Mouse (Mus musculus): ENCODE measurements around the gene Ttll13. TPM values are rescaled to one million over a fixed set of nuclear protein-coding genes. Genes with fewer than 3 reads are reported as not detected.

Ttll13 gene
- polyA plus RNA-seq, 1 experiment from 2014 or later: 0.35 TPM

- WGBS: under 1% methylated on average over 52 of the region's 52 CpGs
- DNase-seq (ENCODE audit: low spot score) (peak; percentile 99), ATAC-seq (replicated peaks; ENCODE audit: insufficient number of reproducible peaks, low FRiP score, low TSS enrichment, low read depth) (peak; percentile 98)
- Histone ChIP-seq H3K9ac (replicated peaks; ENCODE audit: low read length) (peak within 1 kb of the TSS; percentile 86), H3K27ac (replicated peaks; ENCODE audit: low read depth, low read length) (peak within 1 kb of the TSS; percentile 78), H3K4me1 (ENCODE audit: control insufficient read depth, insufficient read depth, low read length) (no peaks in the 10 kb centered on the region), H3K36me3 (replicated peaks; ENCODE audit: control insufficient read depth, insufficient read depth, low read depth, low read length) (no peaks in the 10 kb centered on the region; the same call in 1 of the 2 replicates), H3K27me3 (ENCODE audit: control insufficient read depth, insufficient read depth, low read length) (no peaks in the 10 kb centered on the region), H3K9me3 (replicated peaks; ENCODE audit: control insufficient read depth, low read length) (no peaks in the 10 kb centered on the region), H3K4me2 (ENCODE audit: low read depth, low read length) (peak within 1 kb of the TSS; percentile 66), H3K4me3 (ENCODE audit: low read depth, low read length) (peak within 1 kb of the TSS; percentile 91)
Observed at GRCm38 (mm10) chr7:80294062-80294763, 48.0 kb downstream of the Ttll13 start, which contains the start of gene Prc1. Prc1 (plus strand) TSS chr7:80294450.

GRCm38 (mm10) chr7:80294764-80295648 lies 48.8 kb downstream of the Ttll13 start:
- Histone ChIP-seq H3K4me3 (ENCODE audit: low read depth, low read length) (peak overlapping the region; percentile 91), H3K36me3 (replicated peaks; ENCODE audit: control insufficient read depth, insufficient read depth, low read depth, low read length) (no peaks in the 10 kb centered on the region; the same call in 1 of the 2 replicates), H3K4me2 (ENCODE audit: low read depth, low read length) (peak overlapping the region; percentile 66), H3K27me3 (ENCODE audit: control insufficient read depth, insufficient read depth, low read length) (no peaks in the 10 kb centered on the region), H3K9ac (replicated peaks; ENCODE audit: low read length) (peak overlapping the region; percentile 86), H3K27ac (replicated peaks; ENCODE audit: low read depth, low read length) (peak overlapping the region; percentile 78), H3K9me3 (replicated peaks; ENCODE audit: control insufficient read depth, low read length) (no peaks in the 10 kb centered on the region), H3K4me1 (ENCODE audit: control insufficient read depth, insufficient read depth, low read length) (no peaks in the 10 kb centered on the region)
- WGBS: 9% methylated on average over 37 of the region's 37 CpGs
- DNase-seq (ENCODE audit: low spot score): peak; percentile 57
- ATAC-seq (replicated peaks; ENCODE audit: insufficient number of reproducible peaks, low FRiP score, low TSS enrichment, low read depth): peak; percentile 58

- Histone ChIP-seq H3K4me2 (ENCODE audit: low read depth, low read length) (no peak overlapping the region), H3K9ac (replicated peaks; ENCODE audit: low read length) (no peak overlapping the region), H3K36me3 (replicated peaks; ENCODE audit: control insufficient read depth, insufficient read depth, low read depth, low read length) (peaks cover 2% of the 10 kb centered on the region; the same call in 1 of the 2 replicates), H3K27ac (replicated peaks; ENCODE audit: low read depth, low read length) (no peak overlapping the region), H3K4me3 (ENCODE audit: low read depth, low read length) (no peak overlapping the region), H3K4me1 (ENCODE audit: control insufficient read depth, insufficient read depth, low read length) (no peaks in the 10 kb centered on the region), H3K27me3 (ENCODE audit: control insufficient read depth, insufficient read depth, low read length) (no peaks in the 10 kb centered on the region), H3K9me3 (replicated peaks; ENCODE audit: control insufficient read depth, low read length) (no peaks in the 10 kb centered on the region)
- no peak for ATAC-seq (replicated peaks; ENCODE audit: insufficient number of reproducible peaks, low FRiP score, low TSS enrichment, low read depth)
- DNase-seq (ENCODE audit: low spot score): no peak
- 94% methylated on average over 6 of the region's 6 CpGs for WGBS
Observed at GRCm38 (mm10) chr7:80296462-80296861, 50.3 kb downstream of the Ttll13 start.

DNA sequence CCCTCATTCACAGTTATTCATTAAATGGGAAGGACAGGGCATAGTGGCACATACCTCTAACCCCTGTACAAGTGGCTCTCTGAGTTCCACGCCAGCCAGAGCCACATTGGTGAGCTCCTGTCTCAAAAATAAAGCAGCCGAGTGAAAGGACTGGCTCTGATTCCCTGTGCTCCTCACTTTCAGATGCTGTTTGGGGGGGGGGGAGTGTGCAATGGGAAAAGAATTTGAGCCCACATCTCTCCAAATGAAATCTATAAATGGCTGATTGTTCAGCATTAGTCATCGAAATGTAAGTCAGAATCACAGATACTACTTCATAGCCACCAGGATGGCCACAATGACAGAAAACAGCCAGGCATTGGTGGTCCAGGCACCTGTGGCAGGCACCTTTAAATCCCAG lies 50.9 kb downstream of the Ttll13 start:
- no peak for ATAC-seq (replicated peaks; ENCODE audit: insufficient number of reproducible peaks, low FRiP score, low TSS enrichment, low read depth)
- Histone ChIP-seq H3K4me2 (ENCODE audit: low read depth, low read length) (no peak overlapping the region), H3K27me3 (ENCODE audit: control insufficient read depth, insufficient read depth, low read length) (no peaks in the 10 kb centered on the region), H3K27ac (replicated peaks; ENCODE audit: low read depth, low read length) (no peak overlapping the region), H3K36me3 (replicated peaks; ENCODE audit: control insufficient read depth, insufficient read depth, low read depth, low read length) (peaks cover 8% of the 10 kb centered on the region; the same call in 1 of the 2 replicates), H3K4me1 (ENCODE audit: control insufficient read depth, insufficient read depth, low read length) (no peaks in the 10 kb centered on the region), H3K9ac (replicated peaks; ENCODE audit: low read length) (no peak overlapping the region), H3K9me3 (replicated peaks; ENCODE audit: control insufficient read depth, low read length) (no peaks in the 10 kb centered on the region), H3K4me3 (ENCODE audit: low read depth, low read length) (no peak overlapping the region)
- 79% methylated on average over 3 of the region's 3 CpGs for WGBS
- DNase-seq (ENCODE audit: low spot score): no peak

DNA sequence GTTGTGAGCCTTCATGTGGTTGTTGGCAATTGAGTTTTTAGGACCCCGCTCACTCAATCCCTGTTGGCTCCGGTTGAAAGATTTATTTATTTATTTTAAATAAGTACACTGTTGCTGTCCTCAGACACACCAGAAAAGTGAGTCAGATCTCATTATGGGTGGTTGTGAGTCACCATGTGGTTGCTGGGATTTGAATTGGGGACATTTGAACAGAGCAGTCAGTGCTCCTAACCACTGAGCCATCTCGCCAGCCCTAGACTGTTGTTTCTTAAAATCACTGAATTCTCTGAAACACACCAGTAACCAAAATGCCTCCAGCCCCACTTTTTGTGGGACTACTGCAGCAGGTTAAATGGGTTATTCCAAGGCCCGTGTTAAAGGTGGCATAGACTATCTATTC lies 52.6 kb downstream of the Ttll13 start:
- H3K27me3 ChIP-seq (ENCODE audit: control insufficient read depth, insufficient read depth, low read length): no peaks in the 10 kb centered on the region

GRCm38 (mm10) chr7:80299568-80299967 lies 53.4 kb downstream of the Ttll13 start:
- no peaks in the 10 kb centered on the region for H3K9me3 ChIP-seq (replicated peaks; ENCODE audit: control insufficient read depth, low read length)
- no peak for ATAC-seq (replicated peaks; ENCODE audit: insufficient number of reproducible peaks, low FRiP score, low TSS enrichment, low read depth)
- H3K9ac ChIP-seq (replicated peaks; ENCODE audit: low read length): no peak overlapping the region
- no peak overlapping the region for H3K4me2 ChIP-seq (ENCODE audit: low read depth, low read length)
- no peaks in the 10 kb centered on the region for H3K27me3 ChIP-seq (ENCODE audit: control insufficient read depth, insufficient read depth, low read length)
- WGBS: 91% methylated on average over 3 of the region's 3 CpGs
- no peak for DNase-seq (ENCODE audit: low spot score)
- H3K27ac ChIP-seq (replicated peaks; ENCODE audit: low read depth, low read length): no peak overlapping the region
- peaks cover 11% of the 10 kb centered on the region for H3K36me3 ChIP-seq (replicated peaks; ENCODE audit: control insufficient read depth, insufficient read depth, low read depth, low read length)
- no peak overlapping the region for H3K4me3 ChIP-seq (ENCODE audit: low read depth, low read length)
- no peaks in the 10 kb centered on the region for H3K4me1 ChIP-seq (ENCODE audit: control insufficient read depth, insufficient read depth, low read length)

More for the DNA sequence above, 52.6 kb downstream of the Ttll13 start:
- 95% methylated on average over 4 of the region's 4 CpGs for WGBS
- no peak for ATAC-seq (replicated peaks; ENCODE audit: insufficient number of reproducible peaks, low FRiP score, low TSS enrichment, low read depth)
- H3K9ac ChIP-seq (replicated peaks; ENCODE audit: low read length): no peak overlapping the region
- no peak overlapping the region for H3K4me3 ChIP-seq (ENCODE audit: low read depth, low read length)
- no peak overlapping the region for H3K4me2 ChIP-seq (ENCODE audit: low read depth, low read length)
- no peaks in the 10 kb centered on the region for H3K9me3 ChIP-seq (replicated peaks; ENCODE audit: control insufficient read depth, low read length)
- H3K36me3 ChIP-seq (replicated peaks; ENCODE audit: control insufficient read depth, insufficient read depth, low read depth, low read length): peaks cover 10% of the 10 kb centered on the region
- H3K4me1 ChIP-seq (ENCODE audit: control insufficient read depth, insufficient read depth, low read length): no peaks in the 10 kb centered on the region
- no peak overlapping the region for H3K27ac ChIP-seq (replicated peaks; ENCODE audit: low read depth, low read length)
- no peak for DNase-seq (ENCODE audit: low spot score)

- Histone ChIP-seq H3K36me3 (replicated peaks; ENCODE audit: control insufficient read depth, insufficient read depth, low read depth, low read length) (peaks cover 14% of the 10 kb centered on the region), H3K4me3 (ENCODE audit: low read depth, low read length) (no peak overlapping the region), H3K9ac (replicated peaks; ENCODE audit: low read length) (no peak overlapping the region), H3K27me3 (ENCODE audit: control insufficient read depth, insufficient read depth, low read length) (no peaks in the 10 kb centered on the region), H3K4me2 (ENCODE audit: low read depth, low read length) (no peak overlapping the region), H3K4me1 (ENCODE audit: control insufficient read depth, insufficient read depth, low read length) (no peaks in the 10 kb centered on the region), H3K9me3 (replicated peaks; ENCODE audit: control insufficient read depth, low read length) (no peaks in the 10 kb centered on the region), H3K27ac (replicated peaks; ENCODE audit: low read depth, low read length) (no peak overlapping the region)
- ATAC-seq (replicated peaks; ENCODE audit: insufficient number of reproducible peaks, low FRiP score, low TSS enrichment, low read depth) (no peak), DNase-seq (ENCODE audit: low spot score) (no peak)
- 80% methylated on average over 2 of the region's 2 CpGs for WGBS
Observed at GRCm38 (mm10) chr7:80301522-80301921, 55.3 kb downstream of the Ttll13 start.

GRCm38 (mm10) chr7:80307766-80308165 lies 61.6 kb downstream of the Ttll13 start:
- Histone ChIP-seq H3K9me3 (replicated peaks; ENCODE audit: control insufficient read depth, low read length) (no peaks in the 10 kb centered on the region), H3K4me3 (ENCODE audit: low read depth, low read length) (no peak overlapping the region), H3K27ac (replicated peaks; ENCODE audit: low read depth, low read length) (no peak overlapping the region), H3K9ac (replicated peaks; ENCODE audit: low read length) (no peak overlapping the region), H3K4me2 (ENCODE audit: low read depth, low read length) (no peak overlapping the region), H3K27me3 (ENCODE audit: control insufficient read depth, insufficient read depth, low read length) (no peaks in the 10 kb centered on the region), H3K4me1 (ENCODE audit: control insufficient read depth, insufficient read depth, low read length) (no peaks in the 10 kb centered on the region), H3K36me3 (replicated peaks; ENCODE audit: control insufficient read depth, insufficient read depth, low read depth, low read length) (peaks cover 4% of the 10 kb centered on the region)
- no peak for DNase-seq (ENCODE audit: low spot score)
- no peak for ATAC-seq (replicated peaks; ENCODE audit: insufficient number of reproducible peaks, low FRiP score, low TSS enrichment, low read depth)
- WGBS: 78% methylated on average over 3 of the region's 3 CpGs

Data from embryonic facial prominence, embryonic 11.5 days (tissue).